Mouse (Mus musculus) kidney, embryonic 14.5 days (tissue): ENCODE measurements around the gene Pfkfb3. TPM values are rescaled to one million over a fixed set of nuclear protein-coding genes. Genes with fewer than 3 reads are reported as not detected.

Source experiments
- ATAC-seq: fragments of 200-750 bp; cut with Nextera tagmentation; 2 replicates; pipeline ENCODE4 v1.8.0; 2017; ENCODE audit warnings: moderate number of reproducible peaks, mild to moderate bottlenecking, moderate TSS enrichment, moderate library complexity; ENCODE audit not compliant: low FRiP score, low TSS enrichment
- H3K27ac ChIP-seq: fragments of 300-500 bp; sonication (generic); 2 replicates; pipeline ENCODE4 v1.5.1; 2014; ENCODE audit warnings: low read depth, mild to moderate bottlenecking, low read length, moderate library complexity, mixed read lengths
- H3K27me3 ChIP-seq: fragments of 300-500 bp; sonication (generic); 2 replicates; pipeline ENCODE4 v1.6.1; 2014; ENCODE audit warnings: mild to moderate bottlenecking, low read length; ENCODE audit not compliant: control insufficient read depth, insufficient read depth
- H3K36me3 ChIP-seq: fragments of 300-500 bp; sonication (generic); 2 replicates; pipeline ENCODE4 v1.6.1; 2014; ENCODE audit warnings: low read length, mixed read lengths; ENCODE audit not compliant: control insufficient read depth, insufficient read depth
- H3K4me1 ChIP-seq: fragments of 300-500 bp; sonication (generic); 2 replicates; pipeline ENCODE4 v1.6.1; 2014; ENCODE audit warnings: low read length, mixed read lengths; ENCODE audit not compliant: control insufficient read depth, insufficient read depth
- H3K4me2 ChIP-seq: fragments of 300-500 bp; sonication (generic); replicated peaks from 2 replicates; pipeline ENCODE4 v1.6.1; 2014; ENCODE audit warnings: low read depth, mild to moderate bottlenecking, low read length
- H3K4me3 ChIP-seq: fragments of 300-500 bp; sonication (generic); 2 replicates; pipeline ENCODE4 v1.5.1; 2014; ENCODE audit warnings: mild to moderate bottlenecking, low read length
- H3K9ac ChIP-seq: fragments of 300-500 bp; sonication (generic); 2 replicates; pipeline ENCODE4 v1.6.1; 2014; ENCODE audit warnings: low read depth, mild to moderate bottlenecking, low read length, moderate library complexity
- H3K9me3 ChIP-seq: fragments of 300-500 bp; sonication (generic); 2 replicates; pipeline ENCODE4 v1.6.1; 2016; ENCODE audit warnings: low read length; ENCODE audit not compliant: control insufficient read depth
- WGBS: fragments of 180-500 bp; shearing (Covaris S2); extraction: QIAGEN DNeasy Blood & Tissue Kit; methylation state at CpG from one replicate; pipeline ENCODE4 v1.1.7; 2014; 5-methylcytosine and 5-hydroxymethylcytosine counted together
- polyA plus RNA-seq: library from polyadenylated mRNA; unstranded; fragments of >200 nt; fragmentation: Nextera tagmentation; extraction: Ambion mirVana; gene quantifications from 2 replicates; pipeline ENCODE4 v1.2.1, GENCODE M21; 2014

The Pfkfb3 gene
- polyA plus RNA-seq, 1 experiment from 2014 or later = 10.5 TPM

GRCm38 (mm10) chr2:11424252-11424651 lies 129.6 kb downstream of the Pfkfb3 start:
- no peak overlapping the region for H3K27ac ChIP-seq
- H3K36me3 ChIP-seq = no peaks in the 10 kb centered on the region
- H3K4me3 ChIP-seq = no peak overlapping the region
- H3K9ac ChIP-seq = no peak overlapping the region
- 88% methylated on average over 5 of the region's 5 CpGs for WGBS
- H3K9me3 ChIP-seq = no peaks in the 10 kb centered on the region
- H3K27me3 ChIP-seq = no peaks in the 10 kb centered on the region
- H3K4me1 ChIP-seq = peaks cover 10% of the 10 kb centered on the region
- ATAC-seq = no peak
- H3K4me2 ChIP-seq = no peak overlapping the region

DNA sequence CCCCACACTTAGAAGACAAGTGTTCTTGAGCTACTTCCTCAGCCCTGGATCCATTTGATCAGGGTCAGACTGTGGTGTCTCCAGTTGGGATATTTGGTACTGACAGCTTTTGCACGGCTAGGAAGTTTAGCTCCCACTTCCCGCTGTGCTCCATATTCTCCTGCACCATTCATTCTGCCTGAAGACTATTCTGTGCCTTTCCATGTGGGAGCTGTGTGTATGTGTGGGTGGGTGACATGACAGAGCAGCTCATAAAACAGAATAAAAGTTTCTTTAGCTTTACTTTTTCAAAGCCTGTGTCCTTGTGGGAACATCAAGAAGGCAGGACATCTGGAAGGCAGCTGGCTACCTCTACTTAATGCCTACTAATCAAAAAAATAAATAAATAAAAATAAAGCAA lies 130.5 kb downstream of the Pfkfb3 start:
- Histone ChIP-seq H3K36me3 (no peaks in the 10 kb centered on the region), H3K27ac (no peak overlapping the region), H3K9me3 (no peaks in the 10 kb centered on the region), H3K4me1 (peaks cover 10% of the 10 kb centered on the region), H3K4me2 (no peak overlapping the region), H3K9ac (no peak overlapping the region), H3K27me3 (no peaks in the 10 kb centered on the region), H3K4me3 (no peak overlapping the region)
- WGBS = 54% methylated on average over 2 of the region's 2 CpGs
- no peak for ATAC-seq

DNA sequence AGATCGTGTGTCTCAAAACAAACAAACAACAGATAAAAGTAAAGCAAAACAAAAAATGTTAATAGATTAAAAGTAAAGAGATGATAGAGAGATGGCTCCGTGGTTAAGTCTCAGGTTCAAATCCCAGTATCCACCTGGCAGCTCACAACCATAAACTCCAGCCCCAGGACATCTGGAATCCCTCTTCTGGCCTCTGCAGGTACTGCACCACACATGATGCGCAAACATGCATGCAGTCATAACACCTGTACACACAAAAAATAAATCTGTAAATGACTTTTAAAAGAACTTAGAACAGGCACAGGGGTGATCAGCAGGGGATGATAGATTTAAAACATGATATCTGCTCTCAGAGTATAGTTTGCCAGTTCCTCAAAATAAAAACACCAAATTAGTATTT lies 131.5 kb downstream of the Pfkfb3 start:
- no peak for ATAC-seq
- Histone ChIP-seq H3K36me3 (no peaks in the 10 kb centered on the region), H3K9ac (no peak overlapping the region), H3K4me3 (no peak overlapping the region), H3K27ac (no peak overlapping the region), H3K4me2 (no peak overlapping the region), H3K27me3 (no peaks in the 10 kb centered on the region), H3K4me1 (peaks cover 10% of the 10 kb centered on the region), H3K9me3 (no peaks in the 10 kb centered on the region)
- WGBS = 88% methylated on average over 3 of the region's 3 CpGs

Other genes starting within 250 kb of the Pfkfb3 start
- 154 and 165 TPM in 2 replicates for gene Rbm17, start 50.1 kb upstream of the Pfkfb3 start, polyA plus RNA-seq
- gene Gm17490, start 72.2 kb upstream of the Pfkfb3 start, polyA plus RNA-seq = not detected in 2 replicates
- not detected in 2 replicates for gene Il2ra, start 88.7 kb upstream of the Pfkfb3 start, polyA plus RNA-seq
- gene Il15ra, start 151.2 kb upstream of the Pfkfb3 start, polyA plus RNA-seq = 0.99 and 1.5 TPM in 2 replicates
- gene Fbh1, start 223.5 kb upstream of the Pfkfb3 start, polyA plus RNA-seq = 85.1 and 126 TPM in 2 replicates
- 32.9 and 34.2 TPM in 2 replicates for gene Ankrd16, start 223.8 kb upstream of the Pfkfb3 start, polyA plus RNA-seq